ENCODE assay signal across 15 mouse cellular contexts in the genomic region with DNA sequence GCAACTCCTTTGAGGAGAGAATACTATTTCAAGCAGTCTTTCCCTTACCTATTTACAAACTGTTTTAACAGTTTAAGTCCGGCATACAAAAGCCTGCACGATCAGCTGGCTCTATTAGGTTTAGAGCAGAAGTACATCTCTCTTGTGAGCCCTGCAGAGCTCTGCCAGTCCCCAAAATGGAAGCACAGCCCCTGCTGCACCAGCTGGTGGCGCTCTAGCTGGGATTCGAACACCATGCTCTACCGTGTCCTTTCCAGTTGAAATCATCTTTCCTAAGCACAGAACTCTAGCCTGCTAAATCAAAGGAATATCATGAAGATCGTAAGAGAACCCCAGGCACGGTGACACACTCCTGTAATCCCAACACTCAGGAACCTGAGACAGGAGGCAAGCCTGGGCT. TPM values are rescaled to one million over a fixed set of nuclear protein-coding genes. Genes with fewer than 3 reads are reported as not detected.
A peak's percentile ranks its signal among the peaks of the same experiment; 100 is the strongest.
DNase-seq lines count a peak whose midpoint lies in the region; ATAC-seq and TF ChIP-seq lines count a peak whose summit lies in the region.
"Had no signal": no experiment of that assay in that cellular context is flagged by ENCODE, and none has a peak within 500 bp of the region (broad histone marks: within the 10 kb centered on the region; RNA-seq: fewer than 3 reads in every experiment).

No protein-coding gene starts in this region.

- no peak overlapping the region for H3K4me2 ChIP-seq in hindbrain, postnatal 0 days (ENCODE audit: low read depth, low read length)
- H3K4me2 ChIP-seq in hindbrain, embryonic 13.5 days: no peak overlapping the region
- no peak overlapping the region for H3K4me2 ChIP-seq in lung, embryonic 14.5 days
- H3K4me2 ChIP-seq: embryonic facial prominence, embryonic 15.5 days; midbrain, embryonic 12.5 days had no signal

- no peak for ATAC-seq in hindbrain, postnatal 0 days
- no peak for ATAC-seq in hindbrain, embryonic 13.5 days (ENCODE audit: low FRiP score)
- ATAC-seq in lung, embryonic 14.5 days (ENCODE audit: insufficient read depth): no peak
- ATAC-seq in erythroblast, adult 5-6 weeks (replicated peaks; ENCODE audit: low FRiP score, poor library complexity, severe bottlenecking): no peak
- ATAC-seq: forebrain, embryonic 14.5 days had no signal

- H3K9me3 ChIP-seq in hindbrain, postnatal 0 days (ENCODE audit: low read length): no peaks in the 10 kb centered on the region
- H3K9me3 ChIP-seq in hindbrain, embryonic 13.5 days: no peaks in the 10 kb centered on the region
- no peaks in the 10 kb centered on the region for H3K9me3 ChIP-seq in lung, embryonic 14.5 days (ENCODE audit: low read depth, low read length)
- H3K9me3 ChIP-seq in E14TG2a.4 (ENCODE audit: low read length): no peaks in the 10 kb centered on the region
- H3K9me3 ChIP-seq: embryonic facial prominence, embryonic 15.5 days; heart, embryonic 10.5 days; midbrain, embryonic 12.5 days had no signal

- peak; percentile 48 for TF ChIP-seq CTCF in hindbrain, postnatal 0 days (IDR thresholded peaks at IDR 0.05; ENCODE audit: low read depth)
- TF ChIP-seq CTCF in lung, embryonic 14.5 days (IDR thresholded peaks at IDR 0.05; ENCODE audit: low read depth): peak; percentile 12; the same call in 1 of the 2 replicates
- peak; percentile 59 for TF ChIP-seq CTCF in E14TG2a.4 (conservative IDR thresholded peaks at IDR 0.05; ENCODE audit: low read length)

- H3K4me1 ChIP-seq in hindbrain, postnatal 0 days (ENCODE audit: insufficient read depth, low read length): no peaks in the 10 kb centered on the region
- no peaks in the 10 kb centered on the region for H3K4me1 ChIP-seq in hindbrain, embryonic 13.5 days (replicated peaks)
- no peaks in the 10 kb centered on the region for H3K4me1 ChIP-seq in lung, embryonic 14.5 days (ENCODE audit: insufficient read depth)
- peaks cover 18% of the 10 kb centered on the region for H3K4me1 ChIP-seq in E14TG2a.4 (replicated peaks; ENCODE audit: low read depth, low read length)
- H3K4me1 ChIP-seq: embryonic facial prominence, embryonic 15.5 days; midbrain, embryonic 12.5 days had no signal

- H3K27ac ChIP-seq in hindbrain, postnatal 0 days: no peak overlapping the region
- no peak overlapping the region for H3K27ac ChIP-seq in hindbrain, embryonic 13.5 days
- H3K27ac ChIP-seq in lung, embryonic 14.5 days (ENCODE audit: low read depth): no peak overlapping the region
- H3K27ac ChIP-seq: embryonic facial prominence, embryonic 15.5 days; heart, embryonic 10.5 days; midbrain, embryonic 12.5 days had no signal

- H3K27me3 ChIP-seq in hindbrain, postnatal 0 days (ENCODE audit: insufficient read depth, low read length): no peaks in the 10 kb centered on the region
- H3K27me3 ChIP-seq in hindbrain, embryonic 13.5 days: no peaks in the 10 kb centered on the region
- no peaks in the 10 kb centered on the region for H3K27me3 ChIP-seq in lung, embryonic 14.5 days (ENCODE audit: insufficient read depth, low read length)
- H3K27me3 ChIP-seq in E14TG2a.4 (ENCODE audit: insufficient read depth, low read length): no peaks in the 10 kb centered on the region
- H3K27me3 ChIP-seq: embryonic facial prominence, embryonic 15.5 days; midbrain, embryonic 12.5 days had no signal

- WGBS in hindbrain, postnatal 0 days: 79% methylated on average over 7 of the region's 7 CpGs
- WGBS in hindbrain, embryonic 13.5 days: 86% methylated on average over 7 of the region's 7 CpGs
- WGBS in lung, embryonic 14.5 days: 84% methylated on average over 7 of the region's 7 CpGs

- H3K4me3 ChIP-seq in hindbrain, postnatal 0 days (ENCODE audit: low read length): no peak overlapping the region
- H3K4me3 ChIP-seq in hindbrain, embryonic 13.5 days: no peak overlapping the region
- H3K4me3 ChIP-seq in lung, embryonic 14.5 days (ENCODE audit: low read depth, low read length): no peak overlapping the region
- no peak overlapping the region for H3K4me3 ChIP-seq in E14TG2a.4 (replicated peaks; ENCODE audit: low read length)
- H3K4me3 ChIP-seq: embryonic facial prominence, embryonic 15.5 days; heart, embryonic 10.5 days; midbrain, embryonic 12.5 days had no signal

- H3K9ac ChIP-seq in hindbrain, postnatal 0 days (replicated peaks; ENCODE audit: low read length): no peak overlapping the region
- H3K9ac ChIP-seq in hindbrain, embryonic 13.5 days: no peak overlapping the region
- H3K9ac ChIP-seq in lung, embryonic 14.5 days: no peak overlapping the region
- H3K9ac ChIP-seq: embryonic facial prominence, embryonic 15.5 days; midbrain, embryonic 12.5 days had no signal

- peak; percentile 12 for DNase-seq in hindbrain, postnatal 0 days (ENCODE audit: low spot score)
- no peak for DNase-seq in lung, embryonic 14.5 days
- DNase-seq in lung, postnatal 14 days: no peak
- DNase-seq in ZHBTc4 (ENCODE audit: low read depth, low spot score): peak; percentile 71
- no peak for DNase-seq in kidney, postnatal 14 days
- DNase-seq: adrenal gland, postnatal 25 days; gastrocnemius, postnatal 14 days; layer of hippocampus, postnatal 36 days had no signal

- peaks cover 26% of the 10 kb centered on the region for H3K36me3 ChIP-seq in hindbrain, postnatal 0 days (ENCODE audit: insufficient read depth, low read length)
- peaks cover 69% of the 10 kb centered on the region for H3K36me3 ChIP-seq in hindbrain, embryonic 13.5 days
- peaks cover 54% of the 10 kb centered on the region for H3K36me3 ChIP-seq in lung, embryonic 14.5 days (ENCODE audit: insufficient read depth)
- H3K36me3 ChIP-seq in E14TG2a.4 (ENCODE audit: insufficient read depth, low read length): peaks cover 68% of the 10 kb centered on the region

RNA-seq across cellular contexts. Expression of gene Cbs, which starts 30.6 kb away (rescaled TPM):
- total RNA-seq in hindbrain, postnatal 0 days (2014; rRNA removed): 31.4 and 38.8 TPM in 2 replicates
- 25.8 and 30.7 TPM in 2 replicates for polyA plus RNA-seq in hindbrain, postnatal 0 days (2015; fragmentation: Nextera tagmentation; extraction: Ambion mirVana)
- polyA plus RNA-seq in hindbrain, embryonic 13.5 days (2015; fragmentation: Nextera tagmentation; extraction: Ambion mirVana): 4.5 and 4.6 TPM in 2 replicates
- polyA plus RNA-seq in lung, embryonic 14.5 days (2014; fragmentation: Nextera tagmentation; extraction: Ambion mirVana): 2.5 and 2.7 TPM in 2 replicates
- not detected in 2 replicates for total RNA-seq in erythroblast, adult 5-6 weeks (2015; ENCODE audit: low replicate concordance)
- not detected in 2 replicates for total RNA-seq in erythroblast, adult 5-6 weeks (2017; ENCODE audit: low replicate concordance)

RNA-seq across cellular contexts. Expression of gene Pknox1, which starts 41.9 kb away (rescaled TPM):
- total RNA-seq in hindbrain, postnatal 0 days (2014; rRNA removed): 31.2 and 36.7 TPM in 2 replicates
- 25.0 and 25.1 TPM in 2 replicates for polyA plus RNA-seq in hindbrain, postnatal 0 days (2015; fragmentation: Nextera tagmentation; extraction: Ambion mirVana)
- polyA plus RNA-seq in hindbrain, embryonic 13.5 days (2015; fragmentation: Nextera tagmentation; extraction: Ambion mirVana): 42.5 and 48.2 TPM in 2 replicates
- 53.3 and 54.1 TPM in 2 replicates for polyA plus RNA-seq in lung, embryonic 14.5 days (2014; fragmentation: Nextera tagmentation; extraction: Ambion mirVana)
- 8.5 and 8.6 TPM in 2 replicates for total RNA-seq in erythroblast, adult 5-6 weeks (2015; ENCODE audit: low replicate concordance)
- total RNA-seq in erythroblast, adult 5-6 weeks (2017; ENCODE audit: low replicate concordance): 6.9 and 15.9 TPM in 2 replicates

RNA-seq across cellular contexts. Expression of gene U2af1, which starts 52.3 kb away (rescaled TPM):
- 46.2 and 54.6 TPM in 2 replicates for total RNA-seq in hindbrain, postnatal 0 days (2014; rRNA removed)
- 224 and 242 TPM in 2 replicates for polyA plus RNA-seq in hindbrain, postnatal 0 days (2015; fragmentation: Nextera tagmentation; extraction: Ambion mirVana)
- polyA plus RNA-seq in hindbrain, embryonic 13.5 days (2015; fragmentation: Nextera tagmentation; extraction: Ambion mirVana): 234 and 244 TPM in 2 replicates
- 174 and 202 TPM in 2 replicates for polyA plus RNA-seq in lung, embryonic 14.5 days (2014; fragmentation: Nextera tagmentation; extraction: Ambion mirVana)
- 13.0 and 21.9 TPM in 2 replicates for total RNA-seq in erythroblast, adult 5-6 weeks (2015; ENCODE audit: low replicate concordance)
- total RNA-seq in erythroblast, adult 5-6 weeks (2017; ENCODE audit: low replicate concordance): 69.0 and 110 TPM in 2 replicates

Comparison
In these comparisons a context has a peak if more than half of its experiments do, and no peak if none do; other contexts are left out.
1. DNase-seq: peak in hindbrain, postnatal 0 days (single experiment) and ZHBTc4 (single experiment); none in lung, embryonic 14.5 days (single experiment), lung, postnatal 14 days (single experiment) and kidney, postnatal 14 days (single experiment).
2. Peak in every context shown above with its lines, with median percentiles within 50 percentile points of each other: CTCF ChIP-seq.